Mouse (Mus musculus) thymus, adult 18-20 months (tissue): ENCODE data around the gene Tbx18.

Source experiments
- DNase-seq, 2 experiments: peaks; one replicate each; pipeline ENCODE4 v3.0.0; 2022; ENCODE audit warnings: mixed read lengths in 2 of 2

Gene Tbx18

GRCm38 (mm10) chr9:87708151-87708550 is 22.9 kb downstream of the Tbx18 start:
- no peak for DNase-seq

- no peak for DNase-seq
Observed at GRCm38 (mm10) chr9:87702267-87702666, 28.8 kb downstream of the Tbx18 start.

GRCm38 (mm10) chr9:87686981-87687380 is 44.1 kb downstream of the Tbx18 start:
- DNase-seq: no peak

- DNase-seq: no peak
Observed at GRCm38 (mm10) chr9:87682247-87682646, 48.8 kb downstream of the Tbx18 start.
